Mouse (Mus musculus): ENCODE data around the gene Irak3. TPM values are rescaled to one million over a fixed set of nuclear protein-coding genes. Genes with fewer than 3 reads are reported as not detected.
"Not testable (repeated sequence)": the region's sequence is repeated elsewhere in the genome, so short reads cannot be mapped to it uniquely, and the experiment has no call there.

The Irak3 gene
- polyA plus RNA-seq, 2 experiments, result 0.78 to 1.4 TPM

DNA sequence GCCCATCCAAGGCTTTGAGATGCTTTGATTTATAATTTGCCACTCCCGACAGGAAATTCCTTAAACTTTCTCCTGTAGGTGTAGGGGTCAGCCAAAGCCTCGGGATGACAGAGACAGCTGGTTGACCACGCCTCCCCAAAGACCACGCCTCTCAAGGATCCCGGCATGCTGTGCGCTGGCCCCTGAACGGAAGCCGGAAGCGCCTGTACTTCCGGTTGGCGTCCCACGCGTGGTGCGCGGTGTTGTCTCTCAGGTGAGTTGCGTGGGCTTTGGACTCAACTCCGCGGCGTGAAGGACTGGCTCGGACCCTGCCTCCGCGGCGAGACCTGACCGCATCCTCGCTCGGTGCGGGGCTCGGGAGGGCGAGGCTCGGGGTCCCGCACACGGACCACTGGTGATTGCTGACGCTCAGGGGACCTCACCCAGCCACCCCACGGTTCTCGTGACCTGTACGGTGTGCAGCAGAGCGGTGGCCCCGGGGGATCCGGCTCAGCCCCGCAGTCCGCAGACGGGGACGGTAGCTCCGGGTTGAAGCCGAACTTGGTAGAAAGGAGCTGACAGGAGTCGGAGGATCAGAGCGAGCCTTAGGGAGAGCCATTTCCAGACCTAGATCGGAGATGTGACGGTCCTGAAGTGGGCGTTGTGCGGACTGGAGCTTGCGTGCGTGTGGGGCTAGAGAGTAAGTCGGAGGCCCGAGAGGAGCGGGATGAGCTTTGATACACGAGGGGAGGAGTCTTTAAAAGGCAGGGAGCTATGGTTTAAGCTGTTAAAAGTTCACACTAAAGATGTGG lies 25.1 kb upstream of the Irak3 start, which contains the start of gene Llph:
Gene Llph (plus strand): TSS at position 200 of the 791 bp plus-strand sequence.
- Histone ChIP-seq H3K27me3 (ENCODE audit: control insufficient read depth, insufficient read depth, low read length) (no peaks in the 10 kb centered on the region), H3K9ac (replicated peaks) (peak within 1 kb of the TSS; percentile 91)
- under 1% methylated on average over 57 of the region's 57 CpGs for WGBS (ENCODE audit: insufficient replicate concordance)

DNA sequence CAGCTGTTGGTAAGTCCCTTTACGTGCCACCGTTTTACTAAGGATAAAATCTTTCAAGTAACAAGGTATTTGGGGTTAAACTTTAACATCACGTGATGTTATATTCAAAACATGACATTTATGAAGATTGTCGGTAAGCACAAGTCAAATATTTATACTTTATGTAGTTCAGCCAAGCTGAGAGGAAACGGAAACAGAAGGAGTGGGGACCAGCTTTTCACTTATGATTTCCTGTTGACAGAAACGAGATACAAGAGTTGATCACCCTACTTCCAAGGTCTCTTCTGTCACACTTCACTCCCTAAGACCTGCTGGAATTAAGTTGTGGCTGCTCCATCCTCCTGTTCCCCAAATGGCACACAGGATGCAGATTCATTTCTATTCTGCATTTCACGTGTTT lies 18.8 kb upstream of the Irak3 start:
- no peak overlapping the region for H3K4me2 ChIP-seq (ENCODE audit: low read depth)
- no peak overlapping the region for H3K4me3 ChIP-seq (ENCODE audit: insufficient read depth in 1 of 2, low read depth in 2 of 2, low read length in 2 of 2)
- H3K36me3 ChIP-seq (replicated peaks; ENCODE audit: control insufficient read depth, insufficient read depth, low read depth), result no peaks in the 10 kb centered on the region
- 69% methylated on average over 7 of the region's 7 CpGs for WGBS (ENCODE audit: insufficient replicate concordance)
- H3K4me1 ChIP-seq (replicated peaks; ENCODE audit: control insufficient read depth in 2 of 2, insufficient read depth in 2 of 2, low read length in 1 of 2), result no peaks in the 10 kb centered on the region
- no peak for TF ChIP-seq EP300 (IDR thresholded peaks at IDR 0.05; ENCODE audit: low read depth)
- no peak for TF ChIP-seq CTCF (IDR thresholded peaks at IDR 0.05; ENCODE audit: low read depth)
- no peak for DNase-seq (ENCODE audit: low read depth in 3 of 3, low spot score in 3 of 3)
- no peak for ATAC-seq (ENCODE audit: insufficient read depth)
- no peaks in the 10 kb centered on the region for H3K9me3 ChIP-seq (ENCODE audit: control insufficient read depth, low read length)
- H3K9ac ChIP-seq (replicated peaks), result no peak overlapping the region
- no peaks in the 10 kb centered on the region for H3K27me3 ChIP-seq (ENCODE audit: control insufficient read depth, insufficient read depth, low read length)
- no peak overlapping the region for H3K27ac ChIP-seq

More for the DNA sequence above, 25.1 kb upstream of the Irak3 start, which contains the start of gene Llph:
- Histone ChIP-seq H3K4me3 (ENCODE audit: insufficient read depth in 1 of 2, low read depth in 2 of 2, low read length in 2 of 2) (peak within 1 kb of the TSS; percentile 81 to 96), H3K4me1 (replicated peaks; ENCODE audit: control insufficient read depth in 2 of 2, insufficient read depth in 2 of 2, low read length in 1 of 2) (peaks cover 0 to 7% of the 10 kb centered on the region in 2 experiments; a peak in 3 of 4 replicates), H3K9me3 (ENCODE audit: control insufficient read depth, low read length) (no peaks in the 10 kb centered on the region), H3K27ac (peak within 1 kb of the TSS; percentile 21), H3K4me2 (ENCODE audit: low read depth) (peak within 1 kb of the TSS; percentile 90), H3K36me3 (replicated peaks; ENCODE audit: control insufficient read depth, insufficient read depth, low read depth) (peaks cover 11% of the 10 kb centered on the region)
- DNase-seq (ENCODE audit: low read depth in 3 of 3, low spot score in 3 of 3) (peak; percentile 70 to 76 (median 72)), ATAC-seq (ENCODE audit: insufficient read depth) (peak; percentile 92)
- TF ChIP-seq CTCF (IDR thresholded peaks at IDR 0.05; ENCODE audit: low read depth), result no peak
- no peak for TF ChIP-seq EP300 (IDR thresholded peaks at IDR 0.05; ENCODE audit: low read depth)

DNA sequence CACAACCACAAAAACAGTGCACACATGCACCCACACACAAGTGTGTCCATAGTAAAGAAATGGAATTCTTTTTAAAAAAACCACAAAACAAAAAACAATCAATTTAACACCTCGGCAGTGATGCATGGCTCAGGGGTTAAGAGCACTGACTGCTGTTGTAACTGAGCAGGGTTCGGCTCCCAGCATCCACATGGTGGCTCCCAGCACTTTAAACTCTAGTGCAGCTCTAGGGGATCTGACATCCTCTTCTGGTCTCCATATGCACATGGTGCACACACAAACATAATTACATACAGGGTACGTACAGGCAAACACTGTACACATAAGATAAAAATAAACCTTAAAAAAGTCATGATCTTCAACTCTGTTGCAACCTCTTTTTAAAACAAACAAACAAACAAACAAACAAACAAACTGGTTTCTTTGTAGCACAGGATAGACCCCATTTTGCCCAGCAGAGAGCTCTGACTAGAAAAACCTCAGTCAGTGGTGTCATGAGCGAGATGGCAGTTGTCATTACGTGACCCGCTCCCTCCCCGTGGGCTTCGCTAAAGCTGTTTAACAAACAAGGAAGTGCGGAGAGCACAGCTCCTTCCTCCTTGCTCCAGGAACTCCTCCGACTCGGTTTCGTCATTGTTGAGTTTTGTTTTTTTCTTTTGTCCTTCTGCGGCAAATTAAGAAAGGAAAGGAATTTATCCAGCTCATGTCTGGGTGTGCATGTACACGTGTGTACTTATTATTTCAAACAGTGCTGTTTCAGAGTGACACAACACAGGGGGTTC lies 17.8 kb upstream of the Irak3 start:
- Histone ChIP-seq H3K4me1 (replicated peaks; ENCODE audit: control insufficient read depth in 2 of 2, insufficient read depth in 2 of 2, low read length in 1 of 2) (no peaks in the 10 kb centered on the region), H3K27me3 (ENCODE audit: control insufficient read depth, insufficient read depth, low read length) (no peaks in the 10 kb centered on the region), H3K9ac (replicated peaks) (no peak overlapping the region), H3K9me3 (ENCODE audit: control insufficient read depth, low read length) (no peaks in the 10 kb centered on the region), H3K27ac (no peak overlapping the region), H3K4me3 (ENCODE audit: insufficient read depth in 1 of 2, low read depth in 2 of 2, low read length in 2 of 2) (no peak overlapping the region), H3K4me2 (ENCODE audit: low read depth) (no peak overlapping the region), H3K36me3 (replicated peaks; ENCODE audit: control insufficient read depth, insufficient read depth, low read depth) (no peaks in the 10 kb centered on the region)
- 47% methylated on average over 14 of the region's 14 CpGs for WGBS (ENCODE audit: insufficient replicate concordance)
- TF ChIP-seq CTCF (IDR thresholded peaks at IDR 0.05; ENCODE audit: low read depth), result no peak
- TF ChIP-seq EP300 (IDR thresholded peaks at IDR 0.05; ENCODE audit: low read depth), result no peak
- no peak for DNase-seq (ENCODE audit: low read depth in 3 of 3, low spot score in 3 of 3)
- 0 out of 2 replicates have a peak, but pooled peaks have one; percentile 26 for ATAC-seq (ENCODE audit: insufficient read depth)

DNA sequence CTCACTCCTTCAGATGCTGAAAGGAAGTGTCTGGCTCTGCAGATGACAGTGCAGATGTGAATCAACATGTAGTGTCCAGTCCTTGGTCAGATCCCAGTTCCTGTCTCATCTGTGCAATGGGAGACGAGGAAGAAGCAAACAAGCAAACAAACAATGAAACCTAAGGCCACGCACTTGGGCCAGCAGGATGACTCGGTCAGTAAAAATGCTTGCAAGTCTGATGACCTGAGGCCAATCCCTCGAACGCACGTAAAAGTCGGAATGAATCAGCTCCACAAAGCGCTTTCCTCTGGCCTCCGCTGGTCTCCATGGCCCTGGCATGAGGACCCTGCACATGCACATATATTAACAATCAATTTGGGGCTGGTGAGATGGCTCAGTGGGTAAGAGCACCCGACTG lies 17.1 kb upstream of the Irak3 start:
- 83% methylated on average over 10 of the region's 10 CpGs for WGBS (ENCODE audit: insufficient replicate concordance)
- H3K4me3 ChIP-seq (ENCODE audit: insufficient read depth in 1 of 2, low read depth in 2 of 2, low read length in 2 of 2), result no peak overlapping the region
- TF ChIP-seq EP300 (IDR thresholded peaks at IDR 0.05; ENCODE audit: low read depth) (no peak), CTCF (IDR thresholded peaks at IDR 0.05; ENCODE audit: low read depth) (no peak)
- H3K9me3 ChIP-seq (ENCODE audit: control insufficient read depth, low read length), result no peaks in the 10 kb centered on the region
- H3K27me3 ChIP-seq (ENCODE audit: control insufficient read depth, insufficient read depth, low read length), result no peaks in the 10 kb centered on the region
- H3K36me3 ChIP-seq (replicated peaks; ENCODE audit: control insufficient read depth, insufficient read depth, low read depth), result no peaks in the 10 kb centered on the region
- no peak for DNase-seq (ENCODE audit: low read depth in 3 of 3, low spot score in 3 of 3)
- no peak overlapping the region for H3K27ac ChIP-seq
- H3K4me1 ChIP-seq (replicated peaks; ENCODE audit: control insufficient read depth in 2 of 2, insufficient read depth in 2 of 2, low read length in 1 of 2), result no peaks in the 10 kb centered on the region
- no peak overlapping the region for H3K4me2 ChIP-seq (ENCODE audit: low read depth)
- ATAC-seq (ENCODE audit: insufficient read depth), result no peak
- H3K9ac ChIP-seq (replicated peaks), result no peak overlapping the region

DNA sequence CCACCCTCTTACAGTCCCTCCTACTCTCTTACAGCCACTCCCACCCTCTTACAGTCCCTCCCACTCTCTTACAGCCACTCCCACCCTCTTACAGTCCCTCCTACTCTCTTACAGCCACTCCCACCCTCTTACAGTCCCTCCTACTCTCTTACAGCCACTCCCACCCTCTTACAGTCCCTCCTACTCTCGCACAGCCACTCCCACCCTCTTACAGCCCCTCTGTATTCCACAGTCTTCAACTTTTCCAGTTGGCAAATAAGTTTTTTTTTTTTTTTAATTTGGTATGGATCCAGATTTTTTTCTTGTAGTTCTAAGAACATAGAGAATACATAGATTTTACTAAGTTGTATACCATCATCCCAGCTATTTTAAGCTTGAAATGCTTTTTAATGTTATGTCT lies 15.2 kb upstream of the Irak3 start:
- H3K9me3 ChIP-seq (ENCODE audit: control insufficient read depth, low read length); ATAC-seq (ENCODE audit: insufficient read depth); H3K27ac ChIP-seq; H3K4me1 ChIP-seq (replicated peaks; ENCODE audit: control insufficient read depth in 2 of 2, insufficient read depth in 2 of 2, low read length in 1 of 2); H3K4me2 ChIP-seq (ENCODE audit: low read depth); H3K27me3 ChIP-seq (ENCODE audit: control insufficient read depth, insufficient read depth, low read length); DNase-seq (ENCODE audit: low read depth in 3 of 3, low spot score in 3 of 3); H3K4me3 ChIP-seq (ENCODE audit: insufficient read depth in 1 of 2, low read depth in 2 of 2, low read length in 2 of 2); H3K36me3 ChIP-seq (replicated peaks; ENCODE audit: control insufficient read depth, insufficient read depth, low read depth); H3K9ac ChIP-seq (replicated peaks): not testable (repeated sequence)
- 69% methylated on average over 1 of the region's 1 CpGs for WGBS (ENCODE audit: insufficient replicate concordance)
